Mouse (Mus musculus): Measurements from ENCODE around the gene Btbd10. TPM values are rescaled to one million over a fixed set of nuclear protein-coding genes. Genes with fewer than 3 reads are reported as not detected.

The Btbd10 gene
- total RNA-seq, 2 experiments from 2014 or later, result 60.5 to 62.9 TPM

DNA sequence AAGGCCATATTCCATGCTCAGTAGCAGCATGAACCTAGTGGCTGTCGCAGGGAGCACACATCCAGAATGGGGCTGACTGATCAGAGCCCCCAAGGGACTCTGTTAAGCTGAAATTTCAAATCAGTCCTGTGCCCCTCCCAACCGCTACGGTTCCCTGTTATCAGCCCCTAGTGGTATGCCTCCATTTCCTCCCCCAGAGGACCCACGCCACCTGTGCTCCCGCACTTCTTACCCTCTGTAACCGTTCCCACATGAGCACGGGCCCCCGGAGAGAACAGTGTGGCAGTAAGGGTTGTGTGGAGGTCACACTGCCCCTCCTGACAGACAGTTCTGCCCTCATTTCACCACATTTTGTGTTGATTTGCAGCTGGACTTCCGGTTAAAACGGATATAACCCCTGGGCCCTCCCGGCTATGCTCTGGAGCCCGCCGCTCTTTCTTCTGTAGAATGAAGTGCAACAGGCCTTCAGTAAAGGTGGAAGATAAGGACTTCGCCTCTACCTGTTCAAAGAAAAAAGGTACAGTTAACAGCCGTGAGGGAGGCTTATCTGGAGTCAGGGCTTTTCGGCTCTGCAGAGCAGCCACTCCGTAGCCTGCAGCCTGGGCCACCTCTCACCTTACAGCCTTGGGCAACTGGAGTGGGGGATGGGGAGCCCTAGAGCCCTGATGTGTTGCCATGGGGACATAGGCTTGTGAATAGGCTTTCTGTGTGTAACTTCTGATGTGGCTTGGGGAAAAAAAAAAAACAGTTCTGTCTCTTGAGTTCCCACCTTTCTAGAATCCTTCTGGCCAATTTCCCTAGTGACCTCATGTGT is 73.9 kb downstream of the Btbd10 start:
- no peak for DNase-seq (ENCODE audit: low spot score in 2 of 2)

DNA sequence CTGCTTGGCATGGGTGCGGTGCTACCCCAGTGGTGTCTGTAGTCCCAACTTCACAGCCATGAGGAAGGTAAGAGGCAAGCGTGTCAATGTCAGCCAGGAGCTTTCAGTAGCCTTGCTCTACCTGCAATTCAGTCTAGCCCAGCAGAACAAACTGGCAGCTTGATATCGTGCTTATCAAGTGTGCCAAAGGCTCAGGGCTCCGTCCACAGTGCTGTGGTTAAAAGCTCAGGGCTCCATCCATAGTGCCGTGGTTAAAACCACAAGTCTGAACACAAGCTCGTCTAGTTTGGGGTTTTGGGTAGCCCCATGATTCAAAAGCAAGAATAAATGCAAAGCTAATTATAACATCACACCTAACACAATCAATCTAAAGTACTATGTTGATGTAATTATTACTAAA is 74.6 kb downstream of the Btbd10 start:
- no peak for DNase-seq (ENCODE audit: low spot score in 2 of 2)

DNA sequence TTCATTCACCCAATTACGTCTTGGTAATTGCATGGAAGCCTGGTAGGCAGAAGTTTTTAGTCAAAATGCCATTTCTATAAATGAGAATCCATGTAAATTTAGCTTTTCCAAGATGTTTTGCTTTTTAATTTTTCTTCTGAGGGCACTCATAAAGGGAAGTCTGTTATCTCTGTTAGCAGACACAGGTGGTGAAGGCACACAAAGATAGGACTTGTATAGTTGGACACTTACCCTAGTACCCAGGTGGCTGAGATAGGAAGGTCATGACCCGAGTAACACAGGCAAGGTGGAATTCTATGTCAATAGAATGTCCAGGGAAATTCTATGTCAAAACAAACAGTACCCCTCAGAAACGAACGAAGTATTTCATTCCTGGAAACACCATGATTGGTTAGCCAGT is 77.0 kb downstream of the Btbd10 start:
- no peak for DNase-seq (ENCODE audit: low spot score in 2 of 2)

DNA sequence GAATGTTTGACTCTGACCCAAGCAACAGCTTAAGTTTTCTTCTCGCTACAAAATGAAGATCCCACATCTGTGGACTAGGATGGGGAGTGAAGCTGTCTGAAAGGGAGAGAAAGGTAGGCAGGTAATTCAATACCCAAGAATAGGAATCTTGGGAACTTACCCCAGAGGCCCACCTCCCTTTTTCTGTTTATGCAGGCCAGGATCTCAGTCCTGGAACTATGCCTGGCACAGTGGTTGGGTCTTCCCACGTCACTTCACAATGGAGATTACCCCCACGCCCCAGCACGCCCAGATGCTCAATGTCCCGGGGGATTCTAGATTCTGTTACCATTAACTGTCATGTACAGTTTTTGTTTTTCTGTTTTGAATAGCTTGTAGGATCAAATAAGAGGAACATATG is 77.5 kb downstream of the Btbd10 start:
- DNase-seq (ENCODE audit: low spot score in 2 of 2), result no peak

DNA sequence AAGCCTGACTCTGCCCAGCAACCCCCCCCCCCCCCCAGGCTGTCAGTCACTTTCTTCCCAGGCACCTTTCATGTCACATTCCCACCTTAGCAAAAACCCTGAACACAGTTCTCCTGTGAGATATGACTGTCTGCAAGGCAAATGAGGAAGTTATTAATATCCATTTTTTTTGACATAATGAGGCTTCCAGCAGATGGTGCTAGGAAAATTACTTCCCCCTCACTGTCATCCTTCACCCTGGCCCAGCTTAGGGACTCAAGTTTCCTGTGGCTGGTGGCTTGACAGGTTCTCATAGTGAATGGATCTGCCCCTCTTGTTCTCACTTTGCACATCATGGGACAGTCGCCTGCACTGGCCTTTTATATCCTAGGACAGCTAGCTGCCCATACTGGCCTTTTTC is 80.0 kb downstream of the Btbd10 start:
- peak in 1 of 2 experiments; percentile 47 for DNase-seq (ENCODE audit: low spot score in 2 of 2)

DNA sequence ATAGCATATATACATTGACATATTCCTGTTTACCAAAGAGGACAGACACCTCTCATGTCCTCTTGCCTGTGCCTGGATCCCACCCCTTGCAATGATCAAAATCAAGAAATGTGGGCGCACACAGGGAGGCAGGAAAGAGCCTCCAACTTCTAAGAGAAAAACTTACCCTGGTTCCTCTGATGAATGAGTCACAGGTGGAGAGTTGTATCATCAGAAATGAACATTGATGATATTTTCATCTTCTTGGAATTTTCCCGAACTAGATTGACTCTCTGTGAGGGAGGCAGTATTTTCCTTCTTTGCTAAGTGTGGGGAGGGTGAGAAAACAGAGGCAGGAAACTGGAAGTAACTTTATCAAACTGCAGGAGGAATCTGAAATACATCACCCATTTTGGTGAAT is 83.8 kb downstream of the Btbd10 start:
- no peak for DNase-seq (ENCODE audit: low spot score in 2 of 2)

DNA sequence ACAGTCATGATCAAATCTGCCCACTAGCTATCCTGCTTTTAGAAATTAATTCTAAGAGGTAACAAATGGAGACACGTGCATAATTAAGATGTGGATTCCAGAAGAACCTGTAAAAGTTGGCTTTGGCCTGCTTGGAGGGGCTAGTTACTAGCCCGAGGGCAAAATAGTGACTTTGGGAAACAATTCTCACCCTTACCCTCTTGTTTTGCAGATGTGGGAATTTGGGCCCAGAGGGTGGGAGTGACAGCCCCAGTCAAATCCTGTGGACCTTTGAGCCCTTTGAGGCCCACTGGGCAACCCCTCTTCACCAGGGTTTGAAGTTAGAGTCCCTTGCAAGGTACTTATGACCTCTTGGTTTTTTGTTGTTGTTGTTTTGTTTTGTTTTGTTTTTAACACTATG is 89.9 kb downstream of the Btbd10 start:
- DNase-seq (ENCODE audit: low spot score in 2 of 2), result no peak

DNA sequence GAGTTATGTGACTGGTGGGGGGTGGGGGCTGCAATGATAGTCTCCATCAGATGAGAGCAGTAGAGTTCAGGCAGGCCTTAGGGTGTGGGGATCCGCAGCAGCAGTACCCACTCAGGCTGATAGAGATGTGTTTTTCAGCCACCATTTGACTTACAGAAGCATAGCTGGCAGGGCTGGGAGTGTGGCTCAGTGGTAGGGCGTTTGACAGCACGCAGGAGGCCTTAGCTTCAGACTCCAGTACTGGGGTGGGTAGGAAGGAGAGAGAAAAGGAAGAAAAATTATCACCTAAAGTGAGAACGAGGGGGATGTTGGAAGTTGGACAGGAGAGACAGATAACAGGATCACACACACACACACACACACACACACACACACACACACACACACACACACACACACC is 90.7 kb downstream of the Btbd10 start:
- DNase-seq (ENCODE audit: low spot score in 2 of 2), result no peak

DNA sequence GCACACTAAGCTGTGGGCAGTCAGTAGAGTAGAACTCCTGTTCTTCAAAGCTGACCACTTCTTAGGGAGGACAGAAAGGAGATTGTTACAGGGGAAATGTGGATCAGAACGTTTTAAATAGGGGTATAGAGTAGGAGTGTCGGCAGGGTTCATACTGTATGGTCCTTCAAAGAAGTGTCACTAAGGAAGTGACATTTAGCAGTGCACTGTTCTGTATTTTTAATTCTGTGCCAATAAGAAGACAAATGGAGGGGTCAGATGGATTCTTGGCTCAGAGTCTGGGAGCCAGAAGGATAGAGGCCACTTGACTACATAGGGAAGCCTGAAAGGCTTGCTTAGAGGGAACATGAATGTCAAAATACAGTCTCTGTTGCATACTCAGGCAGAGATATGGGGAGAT is 91.9 kb downstream of the Btbd10 start:
- no peak for DNase-seq (ENCODE audit: low spot score in 2 of 2)

DNA sequence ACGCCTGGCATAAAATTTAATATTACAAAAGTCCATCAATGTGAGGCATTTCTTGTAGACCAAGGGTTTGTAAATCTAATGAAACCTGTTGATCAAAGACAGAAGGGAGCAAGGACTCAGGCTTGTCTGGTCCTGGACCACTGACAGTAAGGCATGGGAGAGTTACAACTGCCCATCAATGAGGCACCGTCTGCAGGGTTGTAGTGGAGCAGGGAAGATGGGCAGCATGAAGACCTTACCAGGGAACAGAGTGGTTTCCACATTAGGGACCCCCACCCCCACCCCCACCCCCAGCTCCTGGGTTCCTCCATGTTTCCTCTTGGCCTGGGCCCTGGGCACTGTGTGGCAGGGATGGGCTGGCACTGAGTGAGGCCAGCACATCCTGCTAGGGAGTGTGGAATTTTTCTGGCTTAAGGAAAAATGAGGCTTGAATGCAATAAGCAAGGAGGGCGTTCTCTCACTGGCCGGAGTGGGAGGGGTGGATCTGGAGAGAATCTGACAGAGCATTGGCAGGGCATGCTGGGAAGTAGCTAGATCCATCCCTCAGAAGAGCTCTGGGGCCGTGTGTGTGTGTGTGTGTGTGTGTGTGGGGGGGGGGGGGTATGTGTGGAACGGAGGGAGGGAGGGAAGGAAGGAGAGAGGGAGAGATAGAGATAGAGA is 96.7 kb downstream of the Btbd10 start:
- DNase-seq (ENCODE audit: low spot score in 2 of 2), result no peak

DNA sequence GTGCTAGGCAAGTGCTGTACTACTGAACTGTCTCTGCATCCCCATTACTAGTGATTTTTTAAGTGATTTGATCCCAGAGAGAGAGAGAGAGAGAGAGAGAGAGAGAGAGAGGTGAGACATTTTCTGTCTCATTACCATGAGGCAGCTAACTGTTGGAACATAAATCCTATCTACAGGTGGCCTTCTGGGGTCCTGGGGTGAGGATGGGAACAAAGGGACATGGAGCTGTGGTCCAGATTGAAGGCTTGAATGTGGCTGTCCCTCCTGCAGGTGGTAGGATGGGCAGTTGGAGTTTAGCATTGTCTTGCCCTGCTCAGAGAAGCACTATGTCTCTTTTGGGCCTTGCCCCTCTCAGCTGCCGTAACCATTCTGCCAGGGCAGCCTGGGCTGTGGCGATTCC is 98.2 kb downstream of the Btbd10 start:
- no peak for DNase-seq (ENCODE audit: low spot score in 2 of 2)

DNA sequence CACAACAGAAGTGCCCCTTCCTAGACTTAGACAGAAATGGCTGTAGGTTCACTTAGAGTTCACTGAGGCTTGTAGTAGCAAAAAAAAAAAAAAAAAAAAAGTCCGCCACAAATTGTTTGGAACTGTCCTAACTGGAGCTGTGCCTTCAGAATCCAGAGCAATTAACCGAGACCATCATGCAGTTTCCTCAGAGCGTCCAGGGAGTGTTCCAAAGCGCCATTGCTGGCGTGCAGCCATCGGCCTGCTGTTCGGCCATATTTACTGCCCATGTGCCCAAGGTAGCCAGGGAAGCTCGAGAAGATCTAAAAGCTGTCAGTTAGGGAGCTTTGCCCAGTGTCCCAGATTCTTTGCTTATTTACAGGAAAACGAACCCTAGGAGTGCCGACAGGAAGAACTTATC is 98.6 kb downstream of the Btbd10 start:
- no peak for DNase-seq (ENCODE audit: low spot score in 2 of 2)

DNA sequence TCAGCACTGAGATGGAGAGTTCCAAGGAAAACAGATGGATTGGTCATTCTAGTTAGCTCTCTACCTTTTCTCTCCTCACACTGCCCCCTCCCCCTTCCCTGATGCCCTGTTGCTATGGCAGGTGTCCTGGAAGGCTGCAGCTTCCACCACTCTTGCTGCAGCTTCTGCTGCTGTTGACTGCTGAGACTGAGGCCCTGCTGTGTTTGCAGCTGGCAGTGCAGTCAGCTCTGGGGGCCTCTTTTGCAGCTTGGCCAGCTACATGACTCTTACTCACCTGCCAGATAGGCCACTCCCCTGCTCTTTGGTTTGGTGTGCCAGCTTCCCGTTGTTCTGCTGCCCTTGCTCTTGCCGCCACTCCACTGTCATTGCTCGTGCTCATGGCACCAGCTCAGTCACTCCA is 99.3 kb downstream of the Btbd10 start:
- DNase-seq (ENCODE audit: low spot score in 2 of 2), result no peak

DNA sequence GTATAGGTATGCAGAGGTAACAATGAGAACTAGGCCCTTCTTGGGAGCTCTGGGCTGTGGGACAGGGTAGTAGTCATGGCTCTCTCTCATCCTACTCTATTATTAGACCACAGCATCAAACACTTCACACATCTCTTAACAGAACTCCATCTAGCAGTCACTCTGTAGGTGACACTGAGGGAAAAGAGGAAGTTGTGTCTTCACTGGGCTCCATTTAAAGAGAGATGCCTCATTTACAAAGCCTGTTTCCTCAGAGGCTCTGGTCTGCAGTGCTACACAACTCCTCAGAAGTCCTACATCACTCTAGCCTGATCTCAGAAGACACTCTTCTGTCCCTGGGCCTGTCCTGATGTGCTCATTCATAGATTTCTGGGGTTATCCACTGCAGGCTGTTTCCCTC is 100.1 kb downstream of the Btbd10 start:
- no peak for DNase-seq (ENCODE audit: low spot score in 2 of 2)

DNA sequence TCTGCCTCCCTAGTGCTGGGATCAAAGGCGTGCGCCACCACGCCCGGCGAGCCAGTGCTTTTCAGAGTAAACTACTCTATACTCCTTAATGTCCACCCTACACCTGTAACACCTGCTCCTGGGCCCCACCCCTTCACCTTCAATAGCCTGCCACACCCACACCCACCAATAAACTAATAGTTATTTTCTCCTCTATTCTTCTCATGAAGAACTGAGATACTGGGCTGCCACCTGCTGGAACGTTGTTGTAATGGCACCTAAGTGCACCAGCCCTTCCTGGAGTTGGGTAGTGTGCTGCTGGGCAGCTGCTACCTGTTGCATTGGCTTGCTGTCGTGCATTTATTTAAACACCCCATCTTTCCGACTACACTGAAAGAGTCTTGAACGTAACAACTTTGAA is 100.9 kb downstream of the Btbd10 start:
- peak; percentile 46 to 73 for DNase-seq (ENCODE audit: low spot score in 2 of 2)

Other genes starting within 250 kb of the Btbd10 start
- gene Arntl, start 161.9 kb downstream of the Btbd10 start, total RNA-seq (2021), result 10 to 100 TPM; 40.1 TPM
- gene Pth, start 19.2 kb upstream of the Btbd10 start, total RNA-seq (2021), result not detected
- gene Far1, start 144.4 kb upstream of the Btbd10 start, total RNA-seq (2021), result 100 to 1,000 TPM; 105 to 109 TPM

Data from layer of hippocampus, adult 18-20 months (tissue).